Mouse (Mus musculus): ENCODE data around the gene Vps18. TPM values are rescaled to one million over a fixed set of nuclear protein-coding genes. Genes with fewer than 3 reads are reported as not detected.

The Vps18 gene
- total and polyA plus RNA-seq, 3 experiments = 10.2 to 12.2 (median 12.2) TPM

DNA sequence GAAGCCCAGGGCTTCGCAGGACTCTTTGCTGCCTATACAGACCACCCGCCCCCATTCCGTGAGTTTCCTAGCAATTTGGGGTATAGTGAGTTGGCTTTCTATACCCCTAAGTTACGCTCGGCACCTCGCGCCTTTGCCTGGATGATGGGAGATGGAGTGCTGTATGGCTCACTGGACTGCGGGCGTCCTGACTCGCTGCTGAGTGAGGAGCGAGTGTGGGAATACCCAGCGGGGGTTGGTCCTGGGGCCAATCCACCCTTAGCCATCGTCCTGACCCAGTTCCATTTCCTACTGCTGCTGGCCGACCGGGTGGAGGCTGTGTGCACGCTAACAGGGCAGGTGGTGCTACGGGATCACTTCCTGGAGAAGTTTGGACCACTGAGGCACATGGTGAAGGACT, 4.8 kb downstream of the Vps18 start:
- TF ChIP-seq CTCF (IDR thresholded peaks at IDR 0.05) (no peak), POLR2A (IDR thresholded peaks at IDR 0.05; ENCODE audit: insufficient read depth, low read depth, low read length) (no peak), EP300 (IDR thresholded peaks at IDR 0.05; ENCODE audit: insufficient read depth, low read depth, low read length) (no peak)
- H3K79me2 ChIP-seq (replicated peaks; ENCODE audit: control insufficient read depth, insufficient read depth, low read length) = peaks cover 3% of the 10 kb centered on the region
- H3K36me3 ChIP-seq (ENCODE audit: control insufficient read depth, insufficient read depth, low read length) = no peaks in the 10 kb centered on the region; the same call in 1 of the 2 replicates
- H3K27me3 ChIP-seq (ENCODE audit: control insufficient read depth, insufficient read depth, low read length) = no peaks in the 10 kb centered on the region
- no peak for DNase-seq
- H3K27ac ChIP-seq = no peak overlapping the region
- H3K9ac ChIP-seq (ENCODE audit: low read depth, low read length) = no peak overlapping the region
- no peak overlapping the region for H3K4me3 ChIP-seq
- intact Hi-C loops (cut with DNase I) = no loop called here
- WGBS = 93% methylated on average over 17 of the region's 17 CpGs
- no peaks in the 10 kb centered on the region for H3K4me1 ChIP-seq (ENCODE audit: control insufficient read depth, insufficient read depth, low read length)

DNA sequence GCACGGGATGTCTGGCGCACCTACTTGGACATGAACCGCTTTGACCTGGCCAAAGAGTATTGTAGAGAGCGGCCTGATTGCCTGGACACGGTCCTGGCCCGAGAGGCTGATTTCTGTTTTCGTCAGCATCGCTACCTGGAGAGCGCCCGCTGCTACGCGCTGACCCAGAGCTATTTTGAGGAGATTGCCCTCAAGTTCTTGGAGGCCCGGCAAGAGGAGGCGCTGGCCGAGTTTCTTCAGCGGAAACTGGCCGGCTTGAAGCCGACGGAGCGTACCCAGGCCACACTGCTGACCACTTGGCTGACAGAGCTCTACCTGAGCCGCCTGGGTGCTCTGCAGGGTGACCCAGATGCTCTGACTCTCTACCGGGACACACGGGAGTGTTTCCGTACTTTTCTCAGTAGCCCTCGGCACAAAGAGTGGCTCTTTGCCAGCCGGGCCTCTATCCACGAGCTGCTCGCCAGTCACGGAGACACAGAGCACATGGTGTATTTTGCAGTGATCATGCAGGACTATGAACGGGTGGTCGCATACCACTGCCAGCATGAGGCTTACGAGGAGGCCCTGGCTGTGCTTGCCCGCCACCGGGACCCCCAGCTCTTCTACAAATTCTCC, 5.3 kb downstream of the Vps18 start:
- no peak overlapping the region for H3K4me3 ChIP-seq
- peaks cover 2% of the 10 kb centered on the region for H3K36me3 ChIP-seq (ENCODE audit: control insufficient read depth, insufficient read depth, low read length)
- H3K27ac ChIP-seq = no peak overlapping the region
- TF ChIP-seq CTCF (IDR thresholded peaks at IDR 0.05) (no peak), POLR2A (IDR thresholded peaks at IDR 0.05; ENCODE audit: insufficient read depth, low read depth, low read length) (no peak), EP300 (IDR thresholded peaks at IDR 0.05; ENCODE audit: insufficient read depth, low read depth, low read length) (no peak)
- DNase-seq = no peak
- intact Hi-C loops (cut with DNase I) = no loop called here
- peaks cover 3% of the 10 kb centered on the region for H3K79me2 ChIP-seq (replicated peaks; ENCODE audit: control insufficient read depth, insufficient read depth, low read length)
- H3K4me1 ChIP-seq (ENCODE audit: control insufficient read depth, insufficient read depth, low read length) = peaks cover 4% of the 10 kb centered on the region
- 84% methylated on average over 34 of the region's 34 CpGs for WGBS
- H3K27me3 ChIP-seq (ENCODE audit: control insufficient read depth, insufficient read depth, low read length) = no peaks in the 10 kb centered on the region
- no peak overlapping the region for H3K9ac ChIP-seq (ENCODE audit: low read depth, low read length)

DNA sequence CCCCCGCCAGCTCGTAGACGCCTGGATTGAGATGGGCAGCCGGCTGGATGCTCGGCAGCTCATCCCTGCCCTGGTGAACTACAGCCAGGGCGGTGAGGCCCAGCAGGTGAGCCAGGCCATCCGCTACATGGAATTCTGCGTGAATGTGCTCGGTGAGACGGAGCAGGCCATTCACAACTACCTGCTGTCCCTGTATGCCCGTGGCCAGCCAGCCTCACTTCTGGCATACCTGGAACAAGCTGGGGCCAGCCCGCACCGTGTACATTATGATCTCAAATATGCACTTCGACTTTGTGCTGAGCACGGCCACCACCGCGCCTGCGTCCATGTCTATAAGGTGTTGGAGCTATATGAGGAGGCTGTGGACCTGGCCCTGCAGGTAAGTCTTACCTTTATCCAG, 5.9 kb downstream of the Vps18 start:
- intact Hi-C loops (cut with DNase I) = no loop called here
- peaks cover 3% of the 10 kb centered on the region for H3K79me2 ChIP-seq (replicated peaks; ENCODE audit: control insufficient read depth, insufficient read depth, low read length)
- no peak overlapping the region for H3K27ac ChIP-seq
- H3K36me3 ChIP-seq (ENCODE audit: control insufficient read depth, insufficient read depth, low read length) = peaks cover 4% of the 10 kb centered on the region
- DNase-seq = no peak
- peaks cover 9% of the 10 kb centered on the region for H3K4me1 ChIP-seq (ENCODE audit: control insufficient read depth, insufficient read depth, low read length)
- WGBS = 92% methylated on average over 18 of the region's 18 CpGs
- TF ChIP-seq EP300 (IDR thresholded peaks at IDR 0.05; ENCODE audit: insufficient read depth, low read depth, low read length) (no peak), CTCF (IDR thresholded peaks at IDR 0.05) (no peak), POLR2A (IDR thresholded peaks at IDR 0.05; ENCODE audit: insufficient read depth, low read depth, low read length) (no peak)
- no peak overlapping the region for H3K4me3 ChIP-seq
- H3K27me3 ChIP-seq (ENCODE audit: control insufficient read depth, insufficient read depth, low read length) = no peaks in the 10 kb centered on the region
- no peak overlapping the region for H3K9ac ChIP-seq (ENCODE audit: low read depth, low read length)

DNA sequence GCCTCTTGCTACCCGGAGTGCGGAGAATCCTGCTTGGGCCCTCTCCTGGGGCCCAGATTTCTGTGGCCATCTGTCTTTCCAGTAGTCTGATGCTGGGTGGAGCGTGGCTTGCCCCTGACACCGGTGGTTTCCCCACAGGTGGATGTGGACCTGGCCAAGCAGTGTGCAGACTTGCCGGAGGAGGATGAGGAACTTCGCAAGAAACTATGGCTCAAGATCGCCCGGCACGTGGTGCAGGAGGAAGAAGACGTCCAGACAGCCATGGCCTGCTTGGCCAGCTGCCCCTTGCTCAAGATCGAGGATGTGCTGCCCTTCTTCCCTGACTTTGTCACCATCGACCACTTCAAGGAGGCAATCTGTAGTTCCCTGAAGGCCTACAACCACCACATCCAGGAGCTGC, 8.2 kb downstream of the Vps18 start:
- H3K9ac ChIP-seq (ENCODE audit: low read depth, low read length) = no peak overlapping the region
- H3K36me3 ChIP-seq (ENCODE audit: control insufficient read depth, insufficient read depth, low read length) = peaks cover 4% of the 10 kb centered on the region
- TF ChIP-seq POLR2A (IDR thresholded peaks at IDR 0.05; ENCODE audit: insufficient read depth, low read depth, low read length) = no peak
- TF ChIP-seq EP300 (IDR thresholded peaks at IDR 0.05; ENCODE audit: insufficient read depth, low read depth, low read length) = no peak
- no peak for TF ChIP-seq CTCF (IDR thresholded peaks at IDR 0.05)
- peaks cover 16% of the 10 kb centered on the region for H3K4me1 ChIP-seq (ENCODE audit: control insufficient read depth, insufficient read depth, low read length)
- no peaks in the 10 kb centered on the region for H3K27me3 ChIP-seq (ENCODE audit: control insufficient read depth, insufficient read depth, low read length)
- intact Hi-C loops (cut with DNase I) = no loop called here
- H3K27ac ChIP-seq = no peak overlapping the region
- H3K4me3 ChIP-seq = no peak overlapping the region
- peaks cover 3% of the 10 kb centered on the region for H3K79me2 ChIP-seq (replicated peaks; ENCODE audit: control insufficient read depth, insufficient read depth, low read length)
- WGBS = 86% methylated on average over 12 of the region's 12 CpGs
- no peak for DNase-seq

DNA sequence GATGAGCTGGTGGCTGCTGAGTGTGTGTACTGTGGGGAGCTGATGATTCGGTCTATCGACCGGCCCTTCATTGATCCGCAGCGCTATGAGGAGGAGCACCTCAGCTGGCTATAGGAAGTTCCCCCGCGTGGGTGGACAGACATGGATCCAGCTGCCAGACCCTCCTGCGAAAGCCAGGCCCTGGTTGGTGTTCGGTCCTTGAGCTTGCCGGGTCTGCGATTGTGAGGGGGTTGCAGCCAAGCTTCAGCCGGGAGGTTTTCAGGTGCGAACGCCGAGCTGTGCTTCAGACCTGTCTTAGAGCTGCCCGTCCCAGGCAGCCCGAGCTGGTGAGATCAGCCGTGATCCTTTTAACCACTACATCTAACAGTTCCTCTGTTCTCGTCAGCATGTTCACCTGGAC, 9.0 kb downstream of the Vps18 start:
- WGBS = 92% methylated on average over 19 of the region's 19 CpGs
- DNase-seq = no peak
- no peak overlapping the region for H3K4me3 ChIP-seq
- intact Hi-C loops (cut with DNase I) = no loop called here
- H3K9ac ChIP-seq (ENCODE audit: low read depth, low read length) = no peak overlapping the region
- no peaks in the 10 kb centered on the region for H3K27me3 ChIP-seq (ENCODE audit: control insufficient read depth, insufficient read depth, low read length)
- H3K4me1 ChIP-seq (ENCODE audit: control insufficient read depth, insufficient read depth, low read length) = peaks cover 17% of the 10 kb centered on the region
- TF ChIP-seq EP300 (IDR thresholded peaks at IDR 0.05; ENCODE audit: insufficient read depth, low read depth, low read length) = no peak
- no peak for TF ChIP-seq CTCF (IDR thresholded peaks at IDR 0.05)
- no peak for TF ChIP-seq POLR2A (IDR thresholded peaks at IDR 0.05; ENCODE audit: insufficient read depth, low read depth, low read length)
- H3K36me3 ChIP-seq (ENCODE audit: control insufficient read depth, insufficient read depth, low read length) = peaks cover 4% of the 10 kb centered on the region
- no peak overlapping the region for H3K27ac ChIP-seq
- H3K79me2 ChIP-seq (replicated peaks; ENCODE audit: control insufficient read depth, insufficient read depth, low read length) = peaks cover 3% of the 10 kb centered on the region

DNA sequence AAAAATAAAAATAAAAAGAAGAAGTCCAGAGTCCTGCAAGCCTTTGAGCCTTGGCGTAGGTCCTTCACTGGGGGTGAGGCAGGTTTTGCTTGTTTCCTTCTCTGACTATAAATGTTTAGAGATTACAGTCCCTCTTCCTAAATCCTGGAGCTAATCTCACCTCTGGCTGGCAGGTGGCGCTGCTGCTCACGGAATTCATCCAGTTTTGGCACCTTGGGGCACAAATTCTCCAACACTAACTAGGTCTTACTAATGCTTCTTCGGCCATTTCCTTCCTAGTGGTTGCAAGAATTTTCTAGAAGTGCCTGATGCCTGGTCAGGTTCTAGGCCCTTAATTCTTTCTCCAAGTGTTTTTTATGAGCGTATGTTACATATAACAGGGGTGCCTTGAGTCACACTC, 9.8 kb downstream of the Vps18 start:
- Histone ChIP-seq H3K27ac (peak overlapping the region; percentile 95), H3K79me2 (replicated peaks; ENCODE audit: control insufficient read depth, insufficient read depth, low read length) (peaks cover 3% of the 10 kb centered on the region), H3K36me3 (ENCODE audit: control insufficient read depth, insufficient read depth, low read length) (peaks cover 4% of the 10 kb centered on the region), H3K4me3 (no peak overlapping the region), H3K9ac (ENCODE audit: low read depth, low read length) (0 out of 2 replicates have a peak overlapping the region, but pooled peaks have one; percentile 28), H3K4me1 (ENCODE audit: control insufficient read depth, insufficient read depth, low read length) (peaks cover 17% of the 10 kb centered on the region), H3K27me3 (ENCODE audit: control insufficient read depth, insufficient read depth, low read length) (no peaks in the 10 kb centered on the region)
- TF ChIP-seq CTCF (IDR thresholded peaks at IDR 0.05) = peak; percentile 87
- peak; percentile 91 for TF ChIP-seq EP300 (IDR thresholded peaks at IDR 0.05; ENCODE audit: insufficient read depth, low read depth, low read length)
- 0 out of 2 replicates have a peak, but pooled peaks have one; percentile 26 for TF ChIP-seq POLR2A (IDR thresholded peaks at IDR 0.05; ENCODE audit: insufficient read depth, low read depth, low read length)
- intact Hi-C loops (cut with DNase I) = loop anchor here (1.0 kb wide), 2 partner anchors 116 to 139 kb away; no protein-coding TSS in a partner anchor
- 29% methylated on average over 5 of the region's 5 CpGs for WGBS
- peak; percentile 67 to 78 for DNase-seq

Measured in heart, adult 2 months (tissue).